Mouse (Mus musculus) olfactory bulb, adult 2 months (tissue): ENCODE measurements around the gene Otop3.

Experiments
- CTCF ChIP-seq: fragments of 200-500 bp; IDR thresholded peaks from 2 replicates; pipeline ENCODE4 v1.5.1; 2012; ENCODE audit warnings: low read depth, mild to moderate bottlenecking, low read length, moderate library complexity; ENCODE audit not compliant: insufficient read depth
- POLR2A ChIP-seq: fragments of 200-500 bp; IDR thresholded peaks from 2 replicates; pipeline ENCODE4 v1.6.1; 2012; ENCODE audit warnings: mild to moderate bottlenecking, low read depth, low read length, moderate library complexity; ENCODE audit not compliant: insufficient read depth

GRCm38 (mm10) chr11:115366039-115366705, 31.6 kb downstream of the Otop3 start:
- TF ChIP-seq CTCF (no peak), POLR2A (no peak)
